Mouse (Mus musculus) heart, postnatal 0 days (tissue): ENCODE measurements around the gene Hdac11. TPM values are rescaled to one million over a fixed set of nuclear protein-coding genes. Genes with fewer than 3 reads are reported as not detected.
"Not testable (repeated sequence)": the region's sequence is repeated elsewhere in the genome, so short reads cannot be mapped to it uniquely, and the experiment has no call there.

Source experiments
- ATAC-seq: fragments of 200-750 bp; cut with Nextera tagmentation; 2 replicates; pipeline ENCODE4 v1.8.0; 2017; ENCODE audit warnings: low read depth, moderate number of reproducible peaks, moderate library complexity; ENCODE audit not compliant: insufficient read depth
- DNase-seq: peaks from one replicate; pipeline ENCODE4 v3.0.0-alpha.2; 2016; ENCODE audit warnings: low spot score
- H3K27ac ChIP-seq: fragments of 300-500 bp; sonication (generic); 2 replicates; pipeline ENCODE4 v1.5.1; 2014; ENCODE audit warnings: low read depth, mild to moderate bottlenecking
- H3K27me3 ChIP-seq: fragments of 300-500 bp; sonication (generic); 2 replicates; pipeline ENCODE4 v1.6.1; 2014; ENCODE audit warnings: low read length, mixed read lengths; ENCODE audit not compliant: control insufficient read depth, insufficient read depth
- H3K36me3 ChIP-seq: fragments of 300-500 bp; sonication (generic); replicated peaks from 2 replicates; pipeline ENCODE4 v1.6.1; 2014; ENCODE audit warnings: low read length, mixed read lengths; ENCODE audit not compliant: control insufficient read depth, insufficient read depth
- H3K4me1 ChIP-seq: fragments of 300-500 bp; sonication (generic); 2 replicates; pipeline ENCODE4 v1.6.1; 2014; ENCODE audit warnings: antibody characterized with exemption; ENCODE audit not compliant: control insufficient read depth, insufficient read depth
- H3K4me2 ChIP-seq: fragments of 300-500 bp; sonication (generic); 2 replicates; pipeline ENCODE4 v1.6.1; 2014; ENCODE audit warnings: low read depth, mild to moderate bottlenecking, low read length, moderate library complexity
- H3K4me3 ChIP-seq: fragments of 300-500 bp; sonication (generic); 2 replicates; pipeline ENCODE4 v1.5.1; 2014; ENCODE audit warnings: low read depth, low read length
- H3K9ac ChIP-seq: fragments of 300-500 bp; sonication (generic); replicated peaks from 2 replicates; pipeline ENCODE4 v1.6.1; 2014; ENCODE audit warnings: low read depth, low read length, mixed read lengths
- H3K9me3 ChIP-seq: fragments of 300-500 bp; sonication (generic); replicated peaks from 2 replicates; pipeline ENCODE4 v1.6.1; 2016; ENCODE audit warnings: low read length; ENCODE audit not compliant: control insufficient read depth
- CTCF ChIP-seq: IDR thresholded peaks from 2 replicates; pipeline ENCODE4 v1.5.1; 2016; ENCODE audit warnings: antibody characterized with exemption, control low read depth, low read depth
- EP300 ChIP-seq: IDR thresholded peaks from 2 replicates; pipeline ENCODE4 v1.6.1; 2016; ENCODE audit warnings: antibody characterized with exemption, low read depth
- WGBS: fragments of 180-500 bp; shearing (Covaris S2); extraction: QIAGEN DNeasy Blood & Tissue Kit; methylation state at CpG from one replicate; pipeline ENCODE4 v1.1.7; 2014; 5-methylcytosine and 5-hydroxymethylcytosine counted together
- polyA plus RNA-seq: library from polyadenylated mRNA; unstranded; fragments of >200 nt; fragmentation: Nextera tagmentation; extraction: Ambion mirVana; gene quantifications from 2 replicates; pipeline ENCODE4 v1.2.1, GENCODE M21; 2015
- total RNA-seq: library from RNA; depleted of rRNA; stranded (reverse); fragments of >200 nt; gene quantifications from 2 replicates; pipeline ENCODE4 v1.2.3, GENCODE M21; 2014; ENCODE audit warnings: low replicate concordance

Hdac11 gene
- total and polyA plus RNA-seq, 2 experiments from 2014 or later, result 9.5 to 17.9 TPM

DNA sequence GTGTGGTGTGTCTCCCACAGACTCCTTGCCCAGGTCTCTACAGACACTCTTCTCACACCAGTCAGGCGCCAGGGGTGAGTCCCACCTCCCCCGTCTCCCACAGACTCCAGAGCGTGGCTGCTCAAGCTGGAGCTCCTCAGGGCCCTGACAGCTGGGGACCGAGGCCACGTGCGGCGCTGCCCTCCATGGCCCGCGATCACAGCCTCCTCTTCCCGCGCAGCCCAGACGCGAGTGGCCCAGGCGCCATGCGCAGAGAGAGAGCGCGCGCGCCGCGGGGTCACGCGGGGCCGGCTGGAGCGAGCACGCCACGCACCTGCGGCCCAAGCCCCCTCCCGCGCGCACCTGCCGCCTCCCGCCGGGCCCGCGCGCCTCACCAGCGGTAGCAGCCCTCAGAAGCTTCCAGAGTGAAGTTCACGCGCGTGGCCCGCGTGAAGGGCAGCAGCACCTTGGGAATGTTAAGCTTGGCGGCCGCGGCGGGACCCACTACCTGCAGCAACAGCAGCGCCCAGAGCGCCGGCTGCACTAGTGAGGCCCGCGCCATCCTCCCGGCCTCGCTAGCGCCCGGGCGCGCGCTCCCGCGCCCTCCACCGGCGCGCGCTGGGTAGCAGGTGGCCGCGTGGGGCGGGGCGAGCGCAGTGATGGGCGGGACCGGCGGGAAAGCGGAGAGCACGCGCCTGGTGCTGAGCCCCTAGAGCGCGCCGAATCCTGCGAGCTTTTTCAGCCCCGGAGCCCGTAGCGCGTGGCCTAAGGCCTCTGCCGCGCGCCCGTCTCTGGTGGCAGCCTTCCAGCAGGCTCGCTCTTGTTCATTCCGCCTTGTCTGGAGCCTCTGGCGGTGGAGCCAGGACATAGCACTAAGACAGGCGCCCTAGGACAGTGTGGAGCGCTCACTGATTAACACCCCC, 40.0 kb upstream of the Hdac11 start, which contains the start of gene Nup210:
TSS of gene Nup210 (minus strand) at position 586 of the 902 bp plus-strand sequence.
- DNase-seq (peak; percentile 91), ATAC-seq (peak; percentile 95)
- Histone ChIP-seq H3K4me1 (peaks cover 21% of the 10 kb centered on the region), H3K9ac (peak within 1 kb of the TSS; percentile 71), H3K27me3 (no peaks in the 10 kb centered on the region), H3K36me3 (no peaks in the 10 kb centered on the region), H3K9me3 (no peaks in the 10 kb centered on the region), H3K4me2 (peak within 1 kb of the TSS; percentile 100), H3K27ac (peak within 1 kb of the TSS; percentile 69), H3K4me3 (peak within 1 kb of the TSS; percentile 79)
- under 1% methylated on average over 67 of the region's 93 CpGs for WGBS
- TF ChIP-seq CTCF (peak; percentile 70), EP300 (no peak)

DNA sequence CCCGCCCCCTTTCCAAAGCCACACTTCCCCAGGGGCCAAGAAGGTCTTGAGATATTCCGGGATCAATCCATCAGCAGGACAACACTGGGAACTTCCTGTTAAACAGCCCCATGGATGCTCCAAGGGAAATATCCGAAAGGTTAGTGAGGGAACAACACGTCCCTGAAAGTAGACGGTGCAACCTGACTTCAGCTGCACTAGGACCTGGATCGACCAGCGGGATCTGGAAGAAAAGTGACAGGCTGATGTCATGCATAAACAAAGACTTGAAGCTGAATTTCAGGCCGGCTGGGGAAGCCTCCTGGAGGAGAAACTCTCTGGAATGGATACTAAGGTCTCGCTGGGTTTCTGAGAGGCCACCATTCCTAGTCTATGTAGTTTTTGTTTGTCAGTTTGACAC, 39.3 kb upstream of the Hdac11 start:
- Histone ChIP-seq H3K9ac (peak overlapping the region; percentile 71; the same call in 1 of the 2 replicates), H3K4me1 (peaks cover 16% of the 10 kb centered on the region; the same call in 1 of the 2 replicates), H3K9me3 (no peaks in the 10 kb centered on the region), H3K27ac (peak overlapping the region; percentile 69; the same call in 1 of the 2 replicates), H3K4me2 (peak overlapping the region; percentile 100), H3K4me3 (peak overlapping the region; percentile 79), H3K36me3 (no peaks in the 10 kb centered on the region), H3K27me3 (no peaks in the 10 kb centered on the region)
- TF ChIP-seq CTCF (no peak), EP300 (no peak)
- ATAC-seq (peak; percentile 42; the same call in 1 of the 2 replicates), DNase-seq (peak; percentile 50)
- WGBS, result 5% methylated on average over 9 of the region's 9 CpGs

DNA sequence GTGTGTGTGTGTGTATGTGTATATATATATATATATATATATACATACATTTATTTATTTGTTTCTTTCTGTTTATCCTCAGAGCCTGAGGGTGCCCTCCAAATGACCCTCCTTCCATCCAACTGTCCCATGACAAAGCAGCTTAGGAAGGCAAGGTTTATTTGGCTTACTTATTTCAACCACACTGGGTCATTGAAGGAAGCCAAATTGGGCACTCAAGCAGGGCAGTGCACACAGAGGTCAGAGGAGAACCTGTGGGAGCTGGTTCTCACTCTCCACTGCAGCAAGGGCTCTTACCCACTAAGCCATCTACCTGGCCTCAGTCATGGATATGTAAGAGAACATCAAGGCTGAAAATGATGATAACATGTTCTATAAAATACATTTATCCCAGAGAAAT, 37.9 kb upstream of the Hdac11 start:
- H3K27me3 ChIP-seq, result no peaks in the 10 kb centered on the region
- H3K4me1 ChIP-seq, result peaks cover 16% of the 10 kb centered on the region; the same call in 1 of the 2 replicates
- H3K4me3 ChIP-seq, result no peak overlapping the region
- no peak for TF ChIP-seq EP300
- TF ChIP-seq CTCF, result no peak
- H3K9ac ChIP-seq, result no peak overlapping the region
- no peak overlapping the region for H3K4me2 ChIP-seq
- no peaks in the 10 kb centered on the region for H3K9me3 ChIP-seq
- ATAC-seq, result no peak
- no peaks in the 10 kb centered on the region for H3K36me3 ChIP-seq
- DNase-seq, result no peak
- H3K27ac ChIP-seq, result no peak overlapping the region

DNA sequence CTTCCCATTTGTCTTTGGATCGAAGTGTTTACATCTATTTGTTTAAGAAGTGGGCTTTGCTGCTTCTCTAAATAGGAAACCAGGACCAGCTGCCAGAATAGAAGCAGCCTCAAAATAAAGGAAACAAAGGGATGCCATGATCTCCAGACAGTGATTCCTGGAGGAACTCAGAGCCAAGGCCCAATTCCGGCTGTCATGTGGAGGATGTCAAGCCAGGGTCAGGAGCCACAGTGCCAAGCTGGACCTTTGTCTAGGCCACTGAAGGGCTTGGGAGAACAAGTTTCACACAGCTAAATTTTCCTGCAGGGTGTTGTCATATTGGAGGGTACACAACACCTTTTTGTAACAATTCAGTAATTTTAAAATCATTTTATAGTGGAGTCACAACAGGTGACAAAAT, 36.3 kb upstream of the Hdac11 start:
- DNase-seq (no peak), ATAC-seq (no peak)
- Histone ChIP-seq H3K27me3 (no peaks in the 10 kb centered on the region), H3K4me2 (no peak overlapping the region), H3K9ac (no peak overlapping the region), H3K4me3 (no peak overlapping the region), H3K4me1 (peaks cover 29% of the 10 kb centered on the region), H3K27ac (no peak overlapping the region), H3K36me3 (no peaks in the 10 kb centered on the region), H3K9me3 (no peaks in the 10 kb centered on the region)
- no peak for TF ChIP-seq EP300
- no peak for TF ChIP-seq CTCF
- 72% methylated on average over 2 of the region's 2 CpGs for WGBS

DNA sequence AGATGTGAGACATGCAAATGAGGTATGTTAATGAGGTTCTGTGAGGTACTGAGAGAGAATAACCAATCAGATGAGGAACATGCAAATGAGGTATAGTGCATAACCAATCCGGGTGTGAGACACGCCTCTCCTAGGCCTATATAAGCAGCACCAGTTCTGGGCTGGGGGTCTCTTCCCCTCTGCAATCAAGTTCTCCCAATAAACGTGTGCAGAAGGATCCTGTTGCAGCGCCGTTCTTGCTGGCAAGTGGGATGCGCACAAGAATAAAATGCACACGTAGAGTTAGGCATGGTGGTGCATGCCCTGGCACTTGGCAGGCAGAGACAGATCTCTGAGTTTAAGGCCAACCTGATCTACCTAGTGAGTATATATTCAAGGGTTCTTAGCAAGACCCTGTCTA, 35.4 kb upstream of the Hdac11 start:
- not testable (repeated sequence) for H3K4me3 ChIP-seq, H3K36me3 ChIP-seq, H3K27ac ChIP-seq, DNase-seq, ATAC-seq, H3K27me3 ChIP-seq, H3K9ac ChIP-seq, H3K9me3 ChIP-seq, H3K4me2 ChIP-seq
- peaks cover 27% of the 10 kb centered on the region for H3K4me1 ChIP-seq
- WGBS, result 93% methylated on average over 7 of the region's 7 CpGs

DNA sequence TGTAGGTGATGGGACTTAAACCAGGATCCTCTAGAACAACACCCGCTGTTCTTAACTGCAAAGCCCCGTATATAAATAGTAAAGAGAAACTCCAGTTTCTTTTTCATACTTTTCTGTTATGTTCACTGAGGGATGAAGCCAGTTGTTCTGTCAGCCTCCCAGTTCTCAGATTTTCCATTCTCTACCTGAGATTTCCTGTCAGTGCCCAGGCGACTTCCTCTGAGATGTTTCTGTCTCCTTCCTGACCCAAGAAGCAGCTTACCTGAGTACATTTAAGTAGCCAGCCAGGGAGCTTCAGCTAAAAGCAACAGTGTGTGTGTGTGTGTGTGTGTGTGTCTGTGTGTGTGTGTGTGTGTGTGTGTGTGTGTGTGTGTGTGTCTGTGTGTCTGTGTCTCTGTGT, 33.0 kb upstream of the Hdac11 start:
- Histone ChIP-seq H3K27ac (no peak overlapping the region), H3K9me3 (no peaks in the 10 kb centered on the region), H3K36me3 (no peaks in the 10 kb centered on the region), H3K4me1 (peaks cover 19% of the 10 kb centered on the region), H3K27me3 (no peaks in the 10 kb centered on the region), H3K9ac (no peak overlapping the region), H3K4me2 (no peak overlapping the region), H3K4me3 (no peak overlapping the region)
- no peak for DNase-seq
- ATAC-seq, result no peak
- TF ChIP-seq EP300, result no peak
- no peak for TF ChIP-seq CTCF
- WGBS, result 73% methylated on average over 3 of the region's 3 CpGs
